In the genomic region with DNA sequence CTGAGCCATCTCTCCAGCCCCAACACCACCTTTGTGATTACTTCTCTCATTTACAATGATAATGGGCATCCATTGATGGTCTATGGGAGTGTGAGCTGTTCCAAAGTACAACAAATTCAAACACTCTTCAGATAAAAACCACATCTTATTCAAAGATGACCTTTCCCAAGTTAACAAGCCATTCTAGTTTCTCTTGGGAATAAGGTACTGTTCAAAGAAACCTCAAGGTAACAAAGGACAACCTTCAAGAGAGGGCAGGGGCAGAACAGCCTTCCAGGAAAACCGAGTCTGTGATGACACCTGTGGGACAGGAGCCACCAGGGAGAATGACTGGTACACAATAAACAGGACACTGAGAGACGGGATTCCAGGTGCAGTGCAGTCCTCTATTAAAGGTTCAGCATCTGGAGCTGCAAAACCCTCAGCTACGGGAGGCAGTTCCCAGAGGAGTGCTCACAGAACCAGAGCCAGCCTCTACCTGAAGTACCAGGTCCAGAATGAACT, we compare ENCODE assay signal across 25 mouse cellular contexts. TPM values are rescaled to one million over a fixed set of nuclear protein-coding genes. Genes with fewer than 3 reads are reported as not detected.
DNase-seq lines count a peak whose midpoint lies in the region; TF ChIP-seq lines count a peak whose summit lies in the region.
"Had no signal": no experiment of that assay in that cellular context is flagged by ENCODE, and none has a peak within 500 bp of the region (broad histone marks: within the 10 kb centered on the region; RNA-seq: fewer than 3 reads in every experiment).

No protein-coding gene starts in this region.

- H3K27ac ChIP-seq in gastrocnemius, adult 2 months = peak overlapping the region; percentile 62; the same call in 1 of the 2 replicates
- H3K27ac ChIP-seq in ES-Bruce4 (ENCODE audit: insufficient read depth, low read length) (peak overlapping the region; percentile 73), ES-E14 (ENCODE audit: insufficient read depth, low read depth, low read length, poor library complexity, severe bottlenecking) (no peak overlapping the region)
- H3K27ac ChIP-seq: embryonic facial prominence, embryonic 13.5 days; embryonic facial prominence, embryonic 15.5 days; forebrain, embryonic 10.5 days; forebrain, embryonic 12.5 days had no signal

- H3K27me3 ChIP-seq in ES-Bruce4 (ENCODE audit: control insufficient read depth, insufficient read depth, low read length, poor library complexity, severe bottlenecking) = no peaks in the 10 kb centered on the region
- H3K27me3 ChIP-seq: CH12.LX; embryonic facial prominence, embryonic 13.5 days; embryonic facial prominence, embryonic 15.5 days; forebrain, embryonic 12.5 days had no signal

- no peak for TF ChIP-seq POLR2A in ES-Bruce4 (IDR thresholded peaks at IDR 0.05; ENCODE audit: insufficient read depth, low read length)

- no peak for TF ChIP-seq CTCF in gastrocnemius, adult 2 months (IDR thresholded peaks at IDR 0.05)
- TF ChIP-seq CTCF in ES-Bruce4 (IDR thresholded peaks at IDR 0.05; ENCODE audit: low read depth, low read length) = no peak

- H3K9me3 ChIP-seq in ES-Bruce4 (replicated peaks; ENCODE audit: control insufficient read depth, insufficient read depth, low read length, poor library complexity, severe bottlenecking) (no peaks in the 10 kb centered on the region), ES-E14 (ENCODE audit: control insufficient read depth, insufficient read depth, low read depth, low read length) (no peaks in the 10 kb centered on the region)
- H3K9me3 ChIP-seq: embryonic facial prominence, embryonic 13.5 days; embryonic facial prominence, embryonic 15.5 days; forebrain, embryonic 10.5 days; forebrain, embryonic 12.5 days had no signal

- TF ChIP-seq EP300 in ES-Bruce4 (IDR thresholded peaks at IDR 0.05; ENCODE audit: insufficient read depth, low read depth, low read length) = peak; percentile 80; the same call in 1 of the 2 replicates

- intact Hi-C loops in gastrocnemius, adult 2 months (cut with DNase I) = no loop called here
- intact Hi-C loops in heart, postnatal 25 days (cut with DNase I) = no loop called here

- H3K36me3 ChIP-seq in ES-Bruce4 (ENCODE audit: control insufficient read depth, insufficient read depth, low read length, poor library complexity, severe bottlenecking) = no peaks in the 10 kb centered on the region
- no peaks in the 10 kb centered on the region for H3K36me3 ChIP-seq in ES-E14 (ENCODE audit: control insufficient read depth, insufficient read depth, low read length, poor library complexity, severe bottlenecking)
- H3K36me3 ChIP-seq: embryonic facial prominence, embryonic 13.5 days; embryonic facial prominence, embryonic 15.5 days; forebrain, embryonic 12.5 days had no signal

- no peak overlapping the region for H3K4me3 ChIP-seq in gastrocnemius, adult 2 months
- no peak overlapping the region for H3K4me3 ChIP-seq in ES-Bruce4 (ENCODE audit: low read depth, low read length)
- no peak overlapping the region for H3K4me3 ChIP-seq in ES-E14 (ENCODE audit: insufficient read depth in 1 of 2, low read depth in 1 of 2, low read length in 2 of 2, poor library complexity in 1 of 2, severe bottlenecking in 1 of 2)
- H3K4me3 ChIP-seq: embryonic facial prominence, embryonic 13.5 days; embryonic facial prominence, embryonic 15.5 days; erythroblast, embryonic 14.5 days; forebrain, embryonic 10.5 days; forebrain, embryonic 12.5 days had no signal

- no peak for DNase-seq in gastrocnemius, adult 2 months
- no peak for DNase-seq in gastrocnemius, postnatal 25 days
- DNase-seq in ES-E14 (ENCODE audit: low read depth, low spot score) (peak; percentile 40), ZHBTc4 (ENCODE audit: low read depth, low spot score) (peak; percentile 92)
- DNase-seq in heart, postnatal 25 days (ENCODE audit: low spot score) = no peak
- DNase-seq in testis, postnatal 10 days (ENCODE audit: low spot score) = no peak
- no peak for DNase-seq in frontal cortex, adult 2 months (ENCODE audit: extremely low spot score in 1 of 2, low spot score in 1 of 2)
- DNase-seq: adrenal gland, adult 2 months; adrenal gland, postnatal 10 days; adrenal gland, postnatal 25 days; B cell, adult 2 months; cerebellum, adult 11 months; cerebellum, adult 18-20 months; cerebellum, adult 8-10 months; cerebellum, adult 9-11 months; cerebellum, postnatal 14 days; cerebellum, postnatal 36 days; embryo, embryonic 11 days had no signal

- in situ Hi-C loops in ES-E14 (cut with MboI; ENCODE audit: low sequenced_read_pairs in 2 of 2, unreplicated experiment in 2 of 2) = no loop called here

- no peak overlapping the region for H3K9ac ChIP-seq in ES-Bruce4 (ENCODE audit: low read depth, poor library complexity, severe bottlenecking)
- no peak overlapping the region for H3K9ac ChIP-seq in ES-E14 (ENCODE audit: insufficient read depth, low read depth, low read length, poor library complexity, severe bottlenecking)
- H3K9ac ChIP-seq: embryonic facial prominence, embryonic 13.5 days; embryonic facial prominence, embryonic 15.5 days; forebrain, embryonic 12.5 days had no signal

- H3K4me1 ChIP-seq in ES-Bruce4 (ENCODE audit: control insufficient read depth, insufficient read depth, low read length) (peaks cover 10% of the 10 kb centered on the region), ES-E14 (ENCODE audit: control insufficient read depth in 2 of 2, insufficient read depth in 2 of 2, low read length in 2 of 2, poor library complexity in 1 of 2) (peaks cover 2 to 6% of the 10 kb centered on the region in 2 experiments; a peak in 2 of 4 replicates)

TF ChIP-seq in ES-E14, 5 proteins besides CTCF, POLR2A, EP300 and RAD21:
- TF ChIP-seq ZNF384 (IDR thresholded peaks at IDR 0.05; ENCODE audit: low read depth, low read length) (no peak), HCFC1 (IDR thresholded peaks at IDR 0.05; ENCODE audit: borderline replicate concordance, insufficient read depth, low read length) (no peak), ZC3H11A (IDR thresholded peaks at IDR 0.05; ENCODE audit: borderline replicate concordance, low read depth, low read length) (no peak), CHD2 (IDR thresholded peaks at IDR 0.05; ENCODE audit: low read depth, low read length) (no peak), MAFK (IDR thresholded peaks at IDR 0.05; ENCODE audit: insufficient read depth, low read depth, low read length) (no peak)

RNA-seq across cellular contexts. Expression of a gene that starts 24.5 kb away (rescaled TPM):
- 10 to 100 TPM; 28.5 to 28.8 TPM for total RNA-seq in gastrocnemius, adult 2 months (2021)
- total RNA-seq in gastrocnemius, postnatal 25 days (2021) = 10 to 100 TPM; 22.9 to 23.9 TPM
- polyA plus RNA-seq in ES-Bruce4 (2011; ENCODE audit: insufficient read depth, insufficient read length, low read depth, missing spikeins) = 49.9 and 62.6 TPM in 2 replicates
- total RNA-seq in ES-E14 (2012; rRNA removed) = 29.6 and 31.8 TPM in 2 replicates
- total RNA-seq in heart, postnatal 25 days (2021) = 10 to 100 TPM; 20.0 to 21.9 TPM
- 87.9 and 89.4 TPM in 2 replicates for polyA plus RNA-seq in frontal cortex, adult 2 months (2012; rRNA removed)

RNA-seq across cellular contexts. Expression of a gene that starts 24.6 kb away (rescaled TPM):
- 10 to 100 TPM; 16.4 to 18.5 TPM for total RNA-seq in gastrocnemius, adult 2 months (2021)
- 10 to 100 TPM; 13.1 to 13.8 TPM for total RNA-seq in gastrocnemius, postnatal 25 days (2021)
- 38.2 and 38.8 TPM in 2 replicates for polyA plus RNA-seq in ES-Bruce4 (2011; ENCODE audit: insufficient read depth, insufficient read length, low read depth, missing spikeins)
- total RNA-seq in ES-E14 (2012; rRNA removed) = 9.5 and 9.8 TPM in 2 replicates
- total RNA-seq in heart, postnatal 25 days (2021) = 10 to 100 TPM; 16.7 to 20.2 TPM
- 16.4 and 20.4 TPM in 2 replicates for polyA plus RNA-seq in frontal cortex, adult 2 months (2012; rRNA removed)

Comparison
In these comparisons a context has a peak if more than half of its experiments do, and no peak if none do; other contexts are left out.
1. DNase-seq: peak in ES-E14 (single experiment) and ZHBTc4 (single experiment); none in gastrocnemius, adult 2 months (single experiment), gastrocnemius, postnatal 25 days (single experiment), heart, postnatal 25 days (single experiment), testis, postnatal 10 days (single experiment) and frontal cortex, adult 2 months (0 of 2).